Mouse (Mus musculus) layer of hippocampus, adult 8-10 months (tissue): Measurements from ENCODE around the gene D5Ertd579e. TPM values are rescaled to one million over a fixed set of nuclear protein-coding genes. Genes with fewer than 3 reads are reported as not detected.

Source experiments
- total RNA-seq, 4 experiments: library from RNA; stranded (reverse); gene quantifications; 2 replicates each; pipeline ENCODE4 v1.2.4; 2022

The D5Ertd579e gene
- total RNA-seq, 4 experiments from 2014 or later, result 92.0 to 121 (median 95.2) TPM

Other genes with a start within 250 kb of the D5Ertd579e start
- gene Grpel1, start 231.0 kb downstream of the D5Ertd579e start, total RNA-seq, result 10 to 100 TPM; 20.7 to 22.7 (median 21.3) TPM
- gene Tada2b, start 211.7 kb downstream of the D5Ertd579e start, total RNA-seq, result 10 to 100 TPM; 35.2 to 37.2 (median 36.3) TPM
- 1 to 10 TPM in 3 of 4 experiments, under 1 TPM in 1; 0.87 to 1.7 (median 1.2) TPM for gene Ccdc96, start 211.4 kb downstream of the D5Ertd579e start, total RNA-seq
- gene Tbc1d14, start 102.7 kb downstream of the D5Ertd579e start, total RNA-seq, result 10 to 100 TPM; 74.3 to 92.7 (median 82.9) TPM
- 10 to 100 TPM; 14.4 to 21.4 (median 18.5) TPM for gene Bloc1s4, start 52.6 kb upstream of the D5Ertd579e start, total RNA-seq
- gene Mrfap1, start 100.7 kb upstream of the D5Ertd579e start, total RNA-seq, result 100 to 1,000 TPM; 515 to 533 (median 521) TPM
- 10 to 100 TPM; 26.8 to 50.4 (median 37.5) TPM for gene Man2b2, start 134.6 kb upstream of the D5Ertd579e start, total RNA-seq
- 100 to 1,000 TPM; 315 to 377 (median 346) TPM for gene Ppp2r2c, start 172.5 kb upstream of the D5Ertd579e start, total RNA-seq